Mouse (Mus musculus): Measurements from ENCODE around the gene Radil. TPM values are rescaled to one million over a fixed set of nuclear protein-coding genes. Genes with fewer than 3 reads are reported as not detected.

Gene Radil
- 1 to 10 TPM; 2.3 to 5.5 TPM for polyA plus RNA-seq (2012; fragmentation: generic; extraction: Trizol)

DNA sequence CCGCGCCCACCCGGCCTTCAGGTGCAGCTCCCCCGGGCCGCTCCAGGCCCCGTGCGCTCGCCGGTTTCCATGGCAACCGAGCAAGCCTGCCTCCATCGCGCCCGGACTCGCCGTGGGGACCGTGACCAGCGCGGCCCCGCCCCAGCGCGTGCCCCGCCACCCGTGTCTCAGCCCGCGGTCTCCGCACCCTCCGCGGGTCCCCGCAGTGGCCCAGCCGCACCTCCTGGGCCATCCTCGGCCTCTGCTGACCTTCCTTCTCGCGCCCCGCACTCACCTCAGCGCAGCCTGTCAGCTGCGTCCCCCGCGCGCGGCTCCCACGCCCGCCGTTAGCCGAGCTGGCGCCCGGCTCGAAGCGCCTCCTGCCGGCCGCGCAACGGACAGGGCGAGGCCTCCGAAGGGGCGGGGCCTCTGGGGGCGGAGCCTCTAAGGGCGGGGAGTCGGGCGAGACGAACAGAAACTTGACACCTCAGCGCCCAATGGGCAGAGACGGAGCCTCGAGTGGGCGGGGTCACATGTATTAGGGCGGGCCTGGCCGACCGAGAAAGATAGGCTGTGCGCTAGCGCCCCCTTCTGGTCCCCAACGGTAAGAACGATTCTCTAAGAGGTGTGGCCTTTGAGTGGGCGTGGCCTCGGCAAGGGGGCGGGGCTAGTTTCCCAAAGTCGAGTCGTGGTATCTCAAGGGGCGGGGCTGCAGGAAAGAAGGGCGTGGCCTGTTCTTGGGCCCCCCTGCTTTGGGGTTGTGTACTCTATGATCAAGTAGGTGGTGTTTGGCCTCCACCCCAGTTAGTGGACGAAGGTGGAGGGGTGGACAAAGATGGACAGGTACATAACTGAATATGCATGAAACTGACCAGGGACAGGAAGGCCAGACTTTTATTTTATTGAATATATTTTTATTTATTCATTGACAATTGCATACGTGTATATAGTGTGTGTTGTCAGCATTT is at the start of gene Radil:
Radil (minus strand) TSS at position 393 of the 947 bp plus-strand sequence.

DNA sequence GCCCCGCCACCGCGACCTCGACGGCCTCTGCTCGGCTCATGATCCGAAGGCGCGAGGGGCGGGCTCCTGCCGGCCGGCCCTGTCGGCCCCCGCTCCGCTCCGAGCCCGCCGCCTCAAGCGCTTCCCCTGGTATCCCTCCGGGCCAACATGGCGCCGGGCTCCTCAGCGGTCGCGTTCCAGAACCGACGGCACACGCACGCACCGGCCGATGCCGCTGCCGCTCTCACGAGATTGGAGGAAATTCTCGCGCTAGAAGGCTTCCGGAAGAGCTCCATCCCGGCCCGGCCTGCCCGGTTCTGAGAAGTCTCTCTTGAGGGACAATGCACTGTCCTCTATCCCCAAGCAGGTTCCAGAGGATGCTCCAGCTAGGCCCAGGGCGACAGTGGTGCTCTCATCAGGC is 21.0 kb downstream of the Radil start, which contains the start of gene Papolb:
Papolb (minus strand) TSS at position 162 of the 400 bp plus-strand sequence.

DNA sequence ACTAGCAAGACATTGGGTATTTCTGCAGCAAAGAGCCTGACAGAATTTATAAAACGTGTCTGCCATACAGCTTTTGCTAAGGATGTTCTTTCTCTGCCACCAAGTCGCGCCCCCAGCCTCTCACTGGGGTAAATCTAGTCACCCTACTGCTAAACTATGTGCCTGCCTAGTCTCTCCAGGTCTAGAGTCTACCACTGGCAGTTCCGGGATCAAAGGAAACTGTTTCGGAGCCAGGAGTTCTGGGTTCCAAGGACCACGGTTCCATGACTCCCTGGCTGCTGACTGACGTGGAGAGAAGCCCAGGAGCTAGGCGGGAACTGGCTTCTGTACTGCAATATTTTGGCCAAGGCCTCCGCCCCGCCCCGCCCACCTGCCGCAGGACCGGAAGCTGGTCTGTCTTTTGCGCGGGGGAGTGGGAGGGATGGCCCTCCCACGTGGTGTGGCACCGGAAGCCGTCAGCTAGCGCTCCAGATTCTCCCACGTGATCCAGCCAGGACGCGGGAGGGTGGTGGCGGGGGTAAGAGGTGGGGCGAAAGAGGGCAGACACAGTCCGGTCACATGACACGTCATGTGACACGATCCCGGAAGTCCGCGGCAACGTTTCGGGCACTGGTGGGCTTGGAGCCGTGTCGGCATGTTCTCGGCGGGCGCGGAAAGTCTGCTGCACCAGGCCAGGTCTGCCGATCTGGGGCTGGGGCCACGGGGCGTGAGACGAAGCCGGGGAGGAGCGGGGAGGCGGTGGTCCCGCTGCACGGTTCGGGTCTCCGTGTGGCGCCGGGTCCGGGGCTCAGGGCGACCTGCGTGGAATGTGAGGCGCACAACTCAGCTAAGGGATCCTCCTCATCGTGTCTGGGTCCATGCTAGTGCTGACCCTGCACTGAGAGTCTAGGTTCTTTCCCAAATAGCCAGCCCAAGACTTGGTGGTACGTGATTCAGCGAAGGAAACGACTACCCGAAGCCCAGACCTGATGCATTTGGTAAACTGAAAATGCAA is 87.1 kb downstream of the Radil start, which contains the start of gene Ap5z1:
Ap5z1 (plus strand) TSS at position 484 of the 994 bp plus-strand sequence.

Other genes starting within 250 kb of the Radil start
- 1 to 10 TPM; 1.9 to 7.4 TPM for gene Foxk1, start 149.6 kb downstream of the Radil start, polyA plus RNA-seq (2012; fragmentation: generic; extraction: Trizol)
- 10 to 100 TPM in 1 of 2 experiments, 1 to 10 TPM in 1; 4.2 to 11.7 TPM for gene Ap5z1, start 87.2 kb downstream of the Radil start, polyA plus RNA-seq (2012; fragmentation: generic; extraction: Trizol)
- under 1 TPM in 1 of 2 experiments, not detected in 1; 0.04 TPM for gene Papolb, start 21.0 kb downstream of the Radil start, polyA plus RNA-seq (2012; fragmentation: generic; extraction: Trizol)
- gene Mmd2, start 57.7 kb upstream of the Radil start, polyA plus RNA-seq (2012; fragmentation: generic; extraction: Trizol), result not detected
- gene Wipi2, start 76.6 kb upstream of the Radil start, polyA plus RNA-seq (2012; fragmentation: generic; extraction: Trizol), result 10 to 100 TPM; 20.1 to 24.7 TPM
- gene Slc29a4, start 141.4 kb upstream of the Radil start, polyA plus RNA-seq (2012; fragmentation: generic; extraction: Trizol), result under 1 TPM; 0.04 to 0.11 TPM